Mouse (Mus musculus): Measurements from ENCODE around the gene Ell. TPM values are rescaled to one million over a fixed set of nuclear protein-coding genes. Genes with fewer than 3 reads are reported as not detected.

Ell gene
- polyA plus RNA-seq, 1 experiment from 2014 or later, result 17.2 TPM

- peak overlapping the region; percentile 79 for H3K4me2 ChIP-seq
- no peaks in the 10 kb centered on the region for H3K9me3 ChIP-seq
- no peak for ATAC-seq (ENCODE audit: low FRiP score)
- peak overlapping the region; percentile 93 for H3K9ac ChIP-seq
- 2% methylated on average over 77 of the region's 84 CpGs for WGBS
- peaks cover 79% of the 10 kb centered on the region for H3K4me1 ChIP-seq (replicated peaks)
- 0 out of 2 replicates have a peak, but pooled peaks cover 2% of the 10 kb centered on the region for H3K27me3 ChIP-seq
- peak overlapping the region; percentile 75 for H3K4me3 ChIP-seq
- H3K27ac ChIP-seq, result peak overlapping the region; percentile 87
- H3K36me3 ChIP-seq, result no peaks in the 10 kb centered on the region
Measured at GRCm38 (mm10) chr8:70607898-70608748, 68.9 kb downstream of the Ell start.

- Histone ChIP-seq H3K4me1 (replicated peaks) (peaks cover 78% of the 10 kb centered on the region), H3K9ac (peak within 1 kb of the TSS; percentile 93), H3K36me3 (no peaks in the 10 kb centered on the region), H3K4me2 (peak within 1 kb of the TSS; percentile 79), H3K27me3 (0 out of 2 replicates have a peak, but pooled peaks cover 2% of the 10 kb centered on the region), H3K27ac (peak within 1 kb of the TSS; percentile 87), H3K4me3 (peak within 1 kb of the TSS; percentile 75), H3K9me3 (no peaks in the 10 kb centered on the region)
- ATAC-seq (ENCODE audit: low FRiP score), result peak; percentile 5
- 6% methylated on average over 26 of the region's 26 CpGs for WGBS
Measured at GRCm38 (mm10) chr8:70608749-70609367, 69.6 kb downstream of the Ell start, which contains the start of gene Ssbp4. Gene Ssbp4 (minus strand): TSS chr8:70608872.

DNA sequence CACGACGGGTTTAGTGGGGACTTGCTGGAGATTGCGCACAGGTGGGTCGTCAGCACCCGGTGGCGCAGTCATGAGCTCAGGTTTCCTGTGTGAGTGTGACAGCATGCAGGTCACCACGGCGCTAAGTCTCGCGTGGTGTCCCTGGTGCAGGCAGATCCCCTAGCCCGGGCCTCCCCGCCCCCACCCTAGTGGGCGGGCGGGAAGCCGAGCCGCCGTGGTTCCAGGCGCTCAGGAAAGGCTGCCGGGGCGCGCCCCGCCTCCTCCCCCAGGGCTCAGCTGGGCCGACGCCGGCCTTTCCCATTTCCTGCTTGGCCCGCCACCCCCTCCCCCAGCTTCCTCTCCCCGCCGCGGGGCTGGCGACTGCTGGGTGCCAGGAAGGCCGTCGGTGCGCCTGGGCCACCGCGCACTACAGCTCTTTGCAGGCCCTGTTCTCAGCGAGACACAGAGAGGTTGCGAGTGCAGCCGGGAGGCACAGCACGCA, 70.2 kb downstream of the Ell start:
- Histone ChIP-seq H3K36me3 (no peaks in the 10 kb centered on the region), H3K27ac (peak overlapping the region; percentile 87), H3K27me3 (0 out of 2 replicates have a peak, but pooled peaks cover 2% of the 10 kb centered on the region), H3K4me2 (peak overlapping the region; percentile 79), H3K4me3 (peak overlapping the region; percentile 75), H3K9me3 (no peaks in the 10 kb centered on the region), H3K4me1 (replicated peaks) (peaks cover 72% of the 10 kb centered on the region), H3K9ac (peak overlapping the region; percentile 68)
- peak; percentile 39 for ATAC-seq (ENCODE audit: low FRiP score)
- WGBS, result under 1% methylated on average over 39 of the region's 39 CpGs

DNA sequence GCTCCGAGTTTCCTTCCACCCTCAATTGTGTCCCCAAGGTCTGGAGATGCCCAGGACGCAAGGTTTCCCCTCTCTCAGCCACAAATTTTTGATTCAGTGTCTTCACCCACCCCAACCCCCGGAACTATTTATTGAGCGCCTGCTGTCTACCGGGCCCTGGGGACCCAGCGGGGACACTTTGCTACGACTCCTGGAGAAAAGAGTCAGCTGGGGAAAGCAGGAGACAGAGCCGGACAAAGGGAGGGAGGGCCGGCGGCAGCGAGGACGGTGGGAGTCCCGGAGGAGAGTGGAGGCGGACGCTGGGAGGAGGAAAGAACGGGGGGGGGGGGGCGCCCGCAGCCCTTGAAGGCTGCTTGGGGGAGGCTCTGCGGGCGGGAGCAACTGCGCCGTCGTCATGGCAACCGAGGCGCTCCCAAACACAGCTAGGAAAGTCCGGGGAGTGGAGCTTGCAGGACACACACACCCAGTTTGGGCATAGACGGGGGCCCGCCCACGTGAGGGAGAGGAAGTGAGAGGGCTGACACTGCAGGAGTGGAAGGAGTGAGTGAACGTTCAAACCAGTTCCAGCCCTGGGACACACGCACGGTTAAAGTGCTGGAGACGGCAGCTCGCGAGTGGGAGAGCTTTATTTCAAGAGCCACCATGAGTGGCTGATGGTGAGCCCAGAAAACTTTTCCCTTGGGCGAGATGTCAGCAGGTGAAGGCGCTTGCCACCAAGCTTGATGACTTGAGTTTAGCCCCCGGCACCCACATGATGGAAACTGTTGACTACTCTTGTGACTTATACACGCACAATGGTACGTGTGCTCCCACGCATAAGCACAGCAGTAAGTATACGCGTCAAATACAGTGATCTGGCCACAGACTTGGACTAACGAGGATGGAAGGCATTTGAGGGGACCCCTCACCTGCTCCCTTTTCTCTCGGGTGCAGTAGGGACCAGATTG, 70.9 kb downstream of the Ell start:
- H3K4me2 ChIP-seq, result peak overlapping the region; percentile 79
- peak overlapping the region; percentile 75 for H3K4me3 ChIP-seq
- no peaks in the 10 kb centered on the region for H3K9me3 ChIP-seq
- H3K36me3 ChIP-seq, result no peaks in the 10 kb centered on the region
- H3K4me1 ChIP-seq (replicated peaks), result peaks cover 65% of the 10 kb centered on the region
- peak overlapping the region; percentile 68 for H3K9ac ChIP-seq
- 0 out of 2 replicates have a peak, but pooled peaks cover 2% of the 10 kb centered on the region for H3K27me3 ChIP-seq
- under 1% methylated on average over 43 of the region's 45 CpGs for WGBS
- H3K27ac ChIP-seq, result peak overlapping the region; percentile 87
- peak; percentile 23 for ATAC-seq (ENCODE audit: low FRiP score)

DNA sequence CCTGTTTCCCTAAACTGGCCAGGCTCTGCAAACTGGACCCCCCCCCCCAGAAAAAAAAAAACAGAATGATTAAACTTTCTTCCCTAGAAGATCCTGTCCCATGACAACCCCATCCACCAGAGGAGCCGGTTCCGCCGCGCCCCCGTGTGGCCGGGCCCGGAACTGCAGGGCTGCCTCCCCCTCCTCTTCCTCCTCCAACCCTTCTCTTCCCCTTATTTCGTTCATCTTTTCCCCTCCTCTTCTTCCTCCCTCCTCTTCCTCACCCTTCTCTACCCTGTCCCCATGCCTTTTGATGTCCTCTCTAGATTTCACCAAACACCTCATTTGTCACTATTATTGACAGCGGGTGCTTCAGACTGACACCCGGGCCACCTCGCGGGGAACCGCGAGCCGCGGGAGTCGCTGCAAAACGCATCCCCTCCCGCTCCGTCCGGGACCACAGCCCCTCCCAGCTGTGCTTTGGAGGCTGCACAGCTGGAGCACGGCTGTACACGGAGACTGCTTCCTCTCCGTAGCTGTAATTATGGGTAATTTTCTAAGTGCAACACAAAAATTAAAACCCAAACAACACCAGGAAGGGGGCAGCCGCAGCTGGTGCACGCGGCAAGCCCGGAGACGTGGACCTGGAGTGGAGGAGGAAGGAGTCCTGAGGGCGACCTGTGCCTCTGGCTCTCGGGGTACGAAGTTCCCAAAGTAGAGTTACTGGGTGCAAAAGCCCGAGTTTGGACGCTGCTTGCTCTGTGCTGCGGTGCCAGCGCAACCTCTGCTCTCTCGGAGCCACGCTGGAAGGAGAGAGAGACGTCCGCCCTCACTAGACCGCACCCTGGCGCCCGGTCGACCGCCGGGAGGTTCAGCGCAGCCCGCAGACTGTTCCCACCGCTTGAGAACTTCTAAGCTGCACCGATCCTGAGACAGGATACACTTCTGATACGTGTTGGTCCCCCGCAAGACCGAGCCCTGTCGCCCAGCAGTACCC, 71.8 kb downstream of the Ell start:
- ATAC-seq (ENCODE audit: low FRiP score), result 0 out of 2 replicates have a peak, but pooled peaks have one; percentile 8
- peaks cover 57% of the 10 kb centered on the region for H3K4me1 ChIP-seq (replicated peaks)
- 0 out of 2 replicates have a peak, but pooled peaks cover 2% of the 10 kb centered on the region for H3K27me3 ChIP-seq
- under 1% methylated on average over 54 of the region's 54 CpGs for WGBS
- no peaks in the 10 kb centered on the region for H3K9me3 ChIP-seq
- H3K27ac ChIP-seq, result peak overlapping the region; percentile 50; the same call in 1 of the 2 replicates
- H3K9ac ChIP-seq, result peak overlapping the region; percentile 68
- peak overlapping the region; percentile 40 for H3K4me3 ChIP-seq
- peak overlapping the region; percentile 79 for H3K4me2 ChIP-seq
- H3K36me3 ChIP-seq, result no peaks in the 10 kb centered on the region

- Histone ChIP-seq H3K27ac (peak overlapping the region; percentile 50; the same call in 1 of the 2 replicates), H3K27me3 (0 out of 2 replicates have a peak, but pooled peaks cover 2% of the 10 kb centered on the region), H3K9ac (peak overlapping the region; percentile 68), H3K9me3 (no peaks in the 10 kb centered on the region), H3K4me3 (peak overlapping the region; percentile 40), H3K4me2 (peak overlapping the region; percentile 79), H3K4me1 (replicated peaks) (peaks cover 49% of the 10 kb centered on the region), H3K36me3 (no peaks in the 10 kb centered on the region)
- ATAC-seq (ENCODE audit: low FRiP score), result no peak
- WGBS, result 0% methylated on average over 6 of the region's 6 CpGs
Measured at GRCm38 (mm10) chr8:70611849-70612248, 72.6 kb downstream of the Ell start.

GRCm38 (mm10) chr8:70613763-70614162, 74.5 kb downstream of the Ell start:
- no peaks in the 10 kb centered on the region for H3K36me3 ChIP-seq
- H3K9me3 ChIP-seq, result no peaks in the 10 kb centered on the region
- WGBS, result 26% methylated on average over 1 of the region's 1 CpGs
- H3K4me1 ChIP-seq (replicated peaks), result peaks cover 33% of the 10 kb centered on the region
- no peak overlapping the region for H3K4me2 ChIP-seq
- H3K4me3 ChIP-seq, result no peak overlapping the region
- no peak overlapping the region for H3K9ac ChIP-seq
- H3K27me3 ChIP-seq, result 0 out of 2 replicates have a peak, but pooled peaks cover 2% of the 10 kb centered on the region
- no peak for ATAC-seq (ENCODE audit: low FRiP score)
- no peak overlapping the region for H3K27ac ChIP-seq

GRCm38 (mm10) chr8:70614469-70614868, 75.2 kb downstream of the Ell start:
- H3K27ac ChIP-seq, result no peak overlapping the region
- 0 out of 2 replicates have a peak, but pooled peaks cover 2% of the 10 kb centered on the region for H3K27me3 ChIP-seq
- H3K4me2 ChIP-seq, result no peak overlapping the region
- ATAC-seq (ENCODE audit: low FRiP score), result no peak
- H3K4me3 ChIP-seq, result no peak overlapping the region
- WGBS, result 77% methylated on average over 5 of the region's 5 CpGs
- 0 out of 2 replicates have a peak overlapping the region, but pooled peaks have one; percentile 24 for H3K9ac ChIP-seq
- H3K9me3 ChIP-seq, result no peaks in the 10 kb centered on the region
- H3K36me3 ChIP-seq, result no peaks in the 10 kb centered on the region
- H3K4me1 ChIP-seq (replicated peaks), result peaks cover 26% of the 10 kb centered on the region

DNA sequence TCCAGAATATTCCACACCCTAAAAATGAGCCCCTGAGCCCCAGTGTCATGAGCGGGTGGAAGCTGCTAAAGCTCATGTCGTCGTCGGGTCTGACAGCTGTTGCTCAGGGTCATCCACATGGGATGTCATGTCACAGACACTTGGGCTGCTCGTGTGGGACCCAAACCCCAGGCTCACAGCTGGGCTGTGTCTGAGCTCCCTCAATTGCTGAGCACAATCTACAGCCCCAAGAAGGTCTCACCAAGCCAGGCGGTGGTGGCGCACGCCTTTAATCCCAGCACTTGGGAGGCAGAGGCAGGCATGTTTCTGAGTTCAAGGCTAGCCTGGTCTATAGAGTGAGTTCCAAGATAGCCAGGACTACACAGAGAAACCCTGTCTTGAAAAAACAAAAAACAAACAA, 76.0 kb downstream of the Ell start:
- no peaks in the 10 kb centered on the region for H3K36me3 ChIP-seq
- H3K27me3 ChIP-seq, result peaks cover 4% of the 10 kb centered on the region
- H3K4me1 ChIP-seq (replicated peaks), result peaks cover 18% of the 10 kb centered on the region
- H3K27ac ChIP-seq, result no peak overlapping the region
- H3K9ac ChIP-seq, result no peak overlapping the region
- WGBS, result 92% methylated on average over 8 of the region's 8 CpGs
- H3K4me3 ChIP-seq, result no peak overlapping the region
- H3K4me2 ChIP-seq, result no peak overlapping the region
- no peaks in the 10 kb centered on the region for H3K9me3 ChIP-seq
- no peak for ATAC-seq (ENCODE audit: low FRiP score)

DNA sequence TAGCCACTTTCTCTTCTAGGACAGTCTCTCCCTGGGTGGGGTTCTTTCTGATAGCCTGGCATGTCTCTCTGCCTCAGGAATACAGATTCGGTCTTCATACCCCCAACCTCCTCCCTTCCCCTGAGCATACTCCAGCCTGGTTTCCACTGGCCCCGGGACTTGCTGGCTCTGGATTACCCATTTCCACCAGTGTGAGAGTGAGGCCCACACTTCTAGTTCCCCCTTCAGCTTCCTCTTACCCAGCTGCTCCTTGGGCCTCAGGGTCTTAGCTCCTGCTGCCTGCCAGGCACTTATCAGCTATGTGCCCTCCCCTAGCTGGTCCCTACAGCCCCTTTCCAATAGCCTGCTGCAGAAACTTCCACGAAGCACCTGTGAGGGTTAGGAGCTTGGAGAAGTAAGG, 76.6 kb downstream of the Ell start, which contains the start of gene Lrrc25:
Lrrc25 (plus strand) TSS at position 262 of the 400 bp plus-strand sequence.
- Histone ChIP-seq H3K9ac (no peak within 1 kb of the TSS), H3K36me3 (no peaks in the 10 kb centered on the region), H3K4me2 (no peak within 1 kb of the TSS), H3K27me3 (peaks cover 9% of the 10 kb centered on the region), H3K4me1 (replicated peaks) (peaks cover 12% of the 10 kb centered on the region), H3K9me3 (no peaks in the 10 kb centered on the region), H3K27ac (no peak within 1 kb of the TSS), H3K4me3 (no peak within 1 kb of the TSS)
- no peak for ATAC-seq (ENCODE audit: low FRiP score)
- 87% methylated on average over 3 of the region's 3 CpGs for WGBS

All from hindbrain, embryonic 13.5 days (tissue).